Mouse (Mus musculus): Measurements from ENCODE around the gene Tmem107.

Tmem107 gene

DNA sequence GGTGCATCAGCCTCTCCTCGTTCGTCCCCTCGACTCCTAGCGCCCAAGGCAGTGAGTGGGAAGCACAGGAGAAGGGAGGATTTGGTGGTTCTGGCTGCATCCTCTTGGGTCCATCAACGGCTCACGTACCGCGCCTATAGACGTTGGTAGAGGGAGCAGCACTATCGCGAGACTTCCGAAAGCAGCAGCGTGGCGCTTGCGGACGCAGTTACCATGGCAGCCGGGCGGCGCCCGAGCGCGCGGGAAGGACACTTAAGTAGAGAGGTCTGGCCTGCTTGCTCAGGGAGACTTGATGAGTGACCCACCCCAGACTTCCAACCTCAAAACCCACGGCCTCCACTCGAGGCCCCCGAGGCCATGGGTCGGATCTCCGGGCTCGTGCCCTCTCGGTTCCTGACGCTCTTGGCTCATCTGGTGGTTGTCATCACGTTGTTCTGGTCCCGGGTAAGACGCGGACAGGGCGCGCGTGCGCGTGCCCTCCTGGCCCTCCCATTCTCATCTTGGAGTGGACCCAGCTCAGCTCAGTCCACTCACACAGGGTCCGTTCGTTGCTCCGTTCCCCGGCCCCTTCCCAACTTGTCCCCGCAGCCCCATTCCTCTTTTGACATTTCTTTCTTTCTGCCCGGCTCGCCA lies at the start of gene Tmem107:
Tmem107 (plus strand) TSS at position 217 of the 633 bp plus-strand sequence.
- DNase-seq = peak; percentile 93 to 95

DNA sequence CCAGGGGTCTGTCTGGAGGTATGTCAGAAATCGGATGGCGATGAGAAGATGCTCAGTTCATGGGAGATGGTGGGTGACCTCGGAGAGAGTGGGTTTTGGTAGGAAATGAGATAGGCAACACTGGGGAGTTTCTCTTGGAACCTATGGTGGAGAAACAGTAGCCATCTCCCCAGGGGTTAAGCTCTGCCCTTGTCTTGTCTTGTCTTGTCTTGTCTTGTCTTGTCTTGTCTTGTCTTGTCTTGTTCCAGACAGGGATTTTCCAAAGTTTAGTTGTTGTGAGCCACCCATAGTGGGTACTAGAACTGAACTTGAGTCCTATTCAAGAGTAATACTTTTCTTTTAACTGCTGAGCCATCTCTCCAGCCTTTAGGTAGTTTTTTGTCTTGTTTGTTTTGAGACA lies 44.0 kb upstream of the Tmem107 start:
- no peak for DNase-seq

DNA sequence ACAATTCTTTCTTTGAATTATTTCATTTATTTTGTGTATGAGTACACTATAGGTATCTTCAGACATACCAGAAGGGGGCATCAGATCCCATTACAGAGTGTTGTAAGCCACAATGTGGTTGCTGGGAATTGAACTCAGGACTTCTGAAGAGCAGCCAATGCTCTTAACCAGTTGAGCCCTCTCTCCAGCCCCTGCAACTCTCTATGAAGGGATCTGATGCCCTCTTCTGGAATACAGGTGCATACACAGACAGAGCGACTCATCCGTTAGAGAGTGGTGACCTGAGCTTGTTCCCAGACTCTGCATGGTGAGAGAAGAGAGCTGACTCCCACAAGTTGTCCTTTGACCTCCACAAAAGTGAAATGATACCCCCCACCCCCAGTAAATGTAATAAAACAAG lies 41.8 kb upstream of the Tmem107 start:
- no peak for DNase-seq

DNA sequence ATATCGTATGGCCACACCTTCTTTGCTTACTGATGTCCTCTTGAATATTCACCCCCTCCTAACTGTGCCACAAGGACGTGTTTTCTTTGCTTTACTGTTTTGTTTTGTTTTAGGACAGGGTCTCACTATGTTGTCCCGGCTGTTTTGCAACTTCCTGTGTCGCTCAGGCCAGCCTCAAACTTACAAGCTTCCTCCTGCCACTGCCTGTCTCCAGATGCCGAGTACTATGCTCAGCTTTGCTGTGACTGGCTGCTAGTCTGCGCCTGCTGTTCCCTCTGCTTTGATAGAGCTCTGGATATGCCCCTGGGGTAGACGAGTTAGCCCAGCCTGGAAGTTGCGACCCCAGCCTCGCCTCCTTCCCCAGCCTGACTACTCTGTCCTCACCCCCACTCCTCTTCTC lies 37.1 kb upstream of the Tmem107 start:
- no peak for DNase-seq

DNA sequence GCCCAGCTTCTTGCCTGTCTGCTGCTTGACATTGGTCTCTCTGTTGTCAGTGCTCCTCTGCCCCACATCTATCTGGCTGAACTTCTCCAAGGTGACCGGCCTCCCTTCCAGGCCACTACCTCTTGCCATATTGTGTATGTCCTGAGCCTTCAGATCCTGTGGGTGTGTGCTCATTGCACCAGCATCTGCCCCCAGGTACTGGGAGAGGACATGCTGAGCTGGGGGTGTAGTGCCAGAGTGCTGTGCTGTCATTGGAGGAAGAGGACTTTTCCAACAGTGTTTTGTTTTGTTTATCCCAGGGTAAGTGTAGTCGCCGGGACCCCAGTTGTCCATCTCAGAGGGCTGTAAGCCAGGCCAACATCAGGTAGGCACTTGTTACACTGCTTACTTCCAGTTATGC lies 36.0 kb upstream of the Tmem107 start:
- no peak for DNase-seq

DNA sequence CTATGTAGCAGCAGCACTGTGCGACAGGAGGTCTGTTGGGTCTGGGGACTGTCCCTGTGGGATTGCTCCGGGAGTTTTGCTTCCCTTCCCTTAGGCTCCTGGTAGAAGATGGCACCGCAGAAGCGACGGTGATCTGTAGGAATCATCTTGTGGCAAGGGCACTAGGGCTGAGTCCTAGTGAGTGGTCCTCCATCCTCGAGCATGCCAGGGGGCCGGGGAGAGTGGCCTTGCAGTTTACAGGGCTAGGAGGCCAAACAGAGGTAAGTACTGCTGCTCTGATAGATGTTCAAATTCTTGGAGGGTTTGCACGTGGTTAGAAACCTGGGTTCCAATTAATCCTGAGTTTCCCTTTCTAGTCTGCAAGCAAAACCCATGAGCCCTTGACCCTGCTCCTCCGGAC lies 35.2 kb upstream of the Tmem107 start:
- no peak for DNase-seq

DNA sequence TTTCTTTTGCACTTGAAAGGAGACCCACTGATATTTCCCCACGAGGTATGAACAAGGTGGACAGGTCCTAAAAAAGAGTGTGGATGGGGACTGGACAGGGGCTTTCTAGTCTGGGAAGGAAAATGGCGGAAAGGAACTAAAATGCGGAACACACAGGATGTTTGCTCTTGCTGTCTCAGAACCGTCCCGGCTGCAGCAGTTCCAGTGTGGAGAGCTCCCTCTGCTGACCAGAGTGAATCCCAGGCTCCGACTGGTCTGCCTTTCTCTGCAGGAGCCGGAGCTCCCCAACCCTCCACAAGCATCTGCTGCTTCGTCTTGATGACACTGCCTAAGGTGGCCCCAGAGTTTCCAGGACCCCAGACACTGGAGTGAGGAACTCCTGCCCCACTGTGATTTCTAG lies 34.8 kb upstream of the Tmem107 start:
- peak; percentile 91 to 92 for DNase-seq

DNA sequence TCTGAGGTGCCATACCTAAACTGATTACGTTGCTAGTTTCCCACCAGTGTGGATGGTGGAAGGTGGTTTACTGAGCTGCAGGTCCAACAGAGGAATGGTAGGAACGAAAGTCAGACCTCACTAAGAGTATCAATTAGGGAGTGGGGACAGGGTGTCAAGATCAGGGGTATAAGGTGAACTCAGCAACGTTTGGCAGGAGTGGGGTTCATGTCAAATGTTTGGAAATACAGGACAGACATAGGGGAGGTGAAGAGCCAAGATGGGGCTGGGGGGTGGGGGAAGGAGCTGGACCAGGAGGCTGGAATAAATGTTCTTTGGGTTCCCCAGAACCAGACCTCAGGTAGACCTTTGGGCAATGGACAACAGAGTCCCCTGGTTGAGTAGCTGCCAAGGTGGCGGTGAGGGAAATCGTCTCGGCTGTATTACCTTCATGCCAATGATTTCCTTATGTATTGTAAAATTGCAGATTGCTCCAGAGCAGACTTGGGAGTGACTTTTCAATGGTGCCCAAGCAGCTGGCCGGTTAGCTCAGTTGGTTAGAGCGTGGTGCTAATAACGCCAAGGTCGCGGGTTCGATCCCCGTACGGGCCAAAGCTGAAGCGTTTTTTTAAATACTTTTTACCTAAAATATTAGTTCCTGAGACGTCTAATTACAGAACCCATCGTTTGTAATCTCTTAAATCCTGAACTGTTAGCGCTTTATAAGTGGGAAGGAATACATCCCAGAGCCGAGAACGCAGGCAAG lies 33.9 kb upstream of the Tmem107 start:
- peak; percentile 87 to 95 for DNase-seq

DNA sequence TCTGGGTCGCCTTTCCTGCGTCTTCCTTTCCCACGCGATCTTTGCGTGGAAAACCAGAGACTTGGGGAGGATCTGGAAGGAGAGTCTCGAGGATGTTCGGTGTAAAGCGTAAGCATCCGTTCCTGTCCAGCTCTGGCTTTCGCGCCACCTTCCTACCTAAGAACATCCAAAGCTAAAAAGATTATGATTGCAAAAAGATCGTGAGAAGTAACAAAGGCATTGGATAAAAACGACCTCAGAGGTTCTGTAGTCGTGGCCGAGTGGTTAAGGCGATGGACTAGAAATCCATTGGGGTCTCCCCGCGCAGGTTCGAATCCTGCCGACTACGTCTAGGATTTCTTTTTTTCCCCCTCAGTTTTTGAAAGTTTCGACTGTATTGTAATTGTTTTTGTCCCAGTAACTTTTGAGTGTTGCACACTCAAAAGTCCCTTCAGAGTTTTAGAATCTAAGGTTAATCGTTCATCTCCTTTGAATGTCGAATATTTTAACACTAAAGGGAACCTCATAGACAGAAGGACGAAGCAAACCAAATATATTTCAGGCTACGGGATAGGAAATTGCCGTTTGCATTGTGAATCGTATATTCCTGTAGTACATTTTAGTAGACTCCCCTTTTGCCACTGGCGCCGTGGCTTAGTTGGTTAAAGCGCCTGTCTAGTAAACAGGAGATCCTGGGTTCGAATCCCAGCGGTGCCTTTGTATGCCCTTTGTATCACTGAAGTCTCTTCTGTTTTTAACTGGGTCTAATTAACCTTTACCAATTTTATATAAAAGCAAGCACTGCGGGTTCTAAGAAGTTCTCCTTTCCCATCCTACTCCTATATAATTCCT lies 33.2 kb upstream of the Tmem107 start:
- DNase-seq = peak; percentile 83 to 92

DNA sequence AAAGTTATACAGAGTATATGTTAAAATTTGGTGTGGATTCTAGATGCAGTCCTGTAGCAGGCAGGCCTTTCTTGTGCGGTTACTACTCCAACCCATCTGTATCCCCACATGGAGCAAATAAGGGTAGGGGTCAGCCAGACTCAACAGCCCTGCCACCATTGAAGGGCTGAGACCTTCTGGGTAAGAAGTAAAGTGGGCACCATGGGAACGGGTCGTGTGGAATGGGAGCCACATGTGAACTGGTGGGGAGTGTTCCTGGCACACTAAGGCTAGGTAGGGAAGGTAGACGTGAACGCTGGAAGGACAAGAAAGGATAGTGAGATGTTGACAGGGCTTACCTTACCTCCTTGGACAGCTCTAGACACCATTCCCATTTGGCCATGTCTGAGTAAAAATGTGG lies 32.4 kb upstream of the Tmem107 start:
- no peak for DNase-seq

DNA sequence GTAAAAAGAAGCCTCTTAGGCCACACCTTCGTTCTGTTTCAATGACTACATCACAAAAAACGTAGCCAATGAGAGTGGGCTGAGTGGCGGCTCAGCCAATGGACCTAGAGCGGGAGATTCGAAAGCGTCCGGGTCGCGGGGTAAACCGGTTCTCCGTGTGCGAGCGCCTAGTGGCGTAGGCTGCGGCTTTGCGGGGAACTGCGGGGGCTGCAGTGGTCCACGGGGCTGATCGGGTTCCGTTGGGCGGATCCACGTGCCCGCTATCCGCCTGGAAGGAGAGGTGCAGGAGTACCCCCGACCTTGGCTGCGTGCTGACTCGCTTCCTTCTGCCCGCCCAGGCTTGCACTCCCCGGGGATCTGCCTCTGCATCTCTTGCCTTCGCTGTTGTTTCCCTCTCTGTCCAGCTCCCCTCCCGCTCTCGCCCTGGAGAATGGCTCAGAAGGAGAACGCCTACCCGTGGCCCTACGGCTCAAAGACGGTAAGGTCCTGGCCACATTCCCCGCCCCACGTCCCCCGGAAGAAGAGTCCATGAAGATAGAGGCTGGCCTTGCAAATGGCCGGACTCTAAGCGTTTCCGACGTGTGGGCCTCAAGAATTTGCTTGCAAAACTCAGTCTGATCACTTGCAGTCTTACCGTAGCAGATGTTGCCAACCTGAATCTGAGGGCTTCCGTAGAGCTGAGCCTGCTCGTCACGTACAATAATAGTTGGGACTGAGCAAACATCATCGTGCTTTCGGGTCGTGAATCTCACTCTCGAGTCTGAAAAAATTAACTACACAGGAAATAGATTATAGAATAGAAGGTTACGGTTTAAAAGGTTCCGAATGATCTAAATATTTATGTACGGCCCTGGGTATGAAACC lies 24.8 kb upstream of the Tmem107 start, which contains the start of gene Aurkb:
Aurkb (plus strand) TSS at position 117 of the 864 bp plus-strand sequence.
- peak; percentile 71 to 78 for DNase-seq

DNA sequence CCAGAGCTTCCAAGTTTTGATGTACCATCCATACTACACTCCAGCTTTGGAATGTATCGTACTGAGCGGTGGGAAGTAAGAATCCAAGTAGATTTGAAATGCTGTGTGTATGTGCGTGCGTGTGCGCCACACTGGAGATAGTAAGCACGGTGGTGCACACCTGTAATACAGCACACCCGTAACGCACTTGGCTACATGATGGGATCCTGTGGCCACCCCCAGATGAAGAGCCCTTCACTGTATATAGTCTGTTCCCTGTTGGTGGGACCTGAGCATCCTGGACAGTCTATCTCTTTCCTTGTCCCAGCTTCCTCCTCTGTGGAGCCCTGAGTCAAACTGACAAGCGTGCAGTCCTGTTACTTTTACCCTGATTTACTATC lies 24.2 kb upstream of the Tmem107 start:
- DNase-seq = no peak

DNA sequence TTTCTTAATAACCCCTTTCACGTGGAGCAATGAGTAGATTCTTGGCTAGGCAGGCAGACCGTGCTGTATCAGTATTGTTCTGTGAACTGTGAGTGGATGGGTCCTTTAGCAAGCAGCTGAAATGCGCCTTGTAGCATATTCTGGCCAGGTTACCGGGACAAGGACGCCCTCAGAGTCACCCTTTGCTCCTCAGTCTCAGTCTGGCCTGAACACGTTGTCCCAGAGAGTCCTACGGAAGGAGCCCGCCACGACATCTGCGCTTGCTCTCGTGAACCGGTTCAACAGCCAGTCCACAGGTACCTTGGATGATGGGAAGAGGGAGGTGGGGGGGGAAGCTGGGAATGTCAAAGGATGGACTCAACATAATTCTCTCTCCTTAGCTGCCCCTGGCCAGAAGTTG lies 23.0 kb upstream of the Tmem107 start:
- no peak for DNase-seq

DNA sequence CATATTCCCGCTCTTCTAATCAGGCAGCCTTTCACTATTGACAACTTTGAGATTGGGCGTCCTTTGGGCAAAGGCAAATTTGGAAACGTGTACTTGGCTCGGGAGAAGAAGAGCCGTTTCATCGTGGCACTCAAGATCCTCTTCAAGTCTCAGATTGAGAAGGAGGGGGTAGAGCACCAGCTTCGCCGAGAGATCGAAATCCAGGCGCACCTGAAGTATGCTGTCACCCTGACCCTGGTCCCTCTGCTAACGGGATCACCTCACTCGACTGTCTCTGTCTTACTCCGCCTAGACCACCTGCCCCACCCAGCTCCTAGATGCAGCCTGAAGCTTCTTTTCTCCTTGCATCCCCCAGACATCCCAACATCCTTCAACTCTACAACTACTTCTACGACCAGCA lies 22.5 kb upstream of the Tmem107 start:
- no peak for DNase-seq

DNA sequence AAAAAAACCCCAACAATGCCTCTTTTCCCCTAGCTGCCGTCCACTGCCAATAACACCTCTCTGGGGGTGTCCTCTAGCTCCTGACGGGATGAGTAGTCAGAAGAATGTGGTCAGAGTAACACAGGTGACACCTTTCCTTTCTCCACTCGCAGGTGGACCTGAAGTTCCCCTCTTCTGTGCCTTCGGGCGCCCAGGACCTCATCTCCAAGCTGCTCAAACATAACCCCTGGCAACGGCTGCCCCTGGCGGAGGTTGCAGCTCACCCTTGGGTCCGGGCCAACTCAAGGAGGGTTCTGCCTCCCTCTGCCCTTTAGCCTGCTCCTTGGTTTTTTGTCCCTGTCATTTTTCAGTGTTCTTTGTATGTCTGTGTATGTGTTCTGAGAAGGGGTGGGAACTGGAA lies 19.9 kb upstream of the Tmem107 start:
- no peak for DNase-seq

DNA sequence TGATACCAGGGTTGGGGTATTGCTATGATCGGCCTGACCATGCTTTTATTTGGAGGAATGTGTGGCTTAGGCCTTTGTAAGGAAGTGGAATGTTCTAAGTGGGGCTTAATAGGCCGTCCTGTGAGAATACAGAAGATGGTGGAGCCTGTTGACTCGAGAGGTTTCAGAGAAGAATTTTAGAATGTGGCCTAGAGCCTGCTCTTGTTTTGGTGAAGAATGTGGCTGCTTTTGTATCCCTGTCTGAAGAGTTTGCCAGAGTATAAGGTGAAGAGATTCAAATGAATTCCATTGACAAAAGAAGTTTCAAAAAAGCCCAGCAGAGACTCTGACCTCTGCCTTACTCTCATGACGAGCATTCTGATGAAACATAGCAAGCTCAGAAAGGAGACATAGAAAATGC lies 18.8 kb upstream of the Tmem107 start:
- DNase-seq = no peak

DNA sequence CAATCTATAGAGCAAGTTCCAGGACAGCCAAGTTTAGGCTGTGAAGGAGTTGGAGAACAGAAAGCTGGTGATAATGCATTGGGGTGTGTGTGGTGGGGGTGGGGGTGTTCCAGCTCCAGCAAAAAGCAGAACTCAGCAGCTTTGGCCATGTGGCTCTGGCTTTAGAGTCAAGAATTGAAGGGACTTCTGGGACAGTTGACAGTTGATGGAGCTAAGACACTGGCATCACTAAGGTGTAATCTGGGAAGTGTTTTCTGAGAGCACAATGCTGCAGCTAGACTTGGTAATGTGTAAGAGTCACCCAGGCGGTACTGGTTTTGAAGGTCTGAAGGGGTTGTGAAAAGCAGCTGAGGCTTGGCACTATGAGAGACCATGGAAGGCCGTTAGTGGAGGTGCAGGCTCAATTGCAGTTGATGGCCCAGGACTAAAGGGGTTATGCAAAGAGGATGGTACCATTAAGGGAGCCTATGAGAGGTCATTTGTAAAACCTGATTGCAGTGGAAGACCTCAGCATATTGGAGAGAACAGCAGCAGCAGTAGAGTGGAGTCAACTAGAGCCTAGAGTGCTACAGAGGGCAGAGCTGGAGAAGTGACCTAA lies 17.7 kb upstream of the Tmem107 start:
- DNase-seq = no peak

DNA sequence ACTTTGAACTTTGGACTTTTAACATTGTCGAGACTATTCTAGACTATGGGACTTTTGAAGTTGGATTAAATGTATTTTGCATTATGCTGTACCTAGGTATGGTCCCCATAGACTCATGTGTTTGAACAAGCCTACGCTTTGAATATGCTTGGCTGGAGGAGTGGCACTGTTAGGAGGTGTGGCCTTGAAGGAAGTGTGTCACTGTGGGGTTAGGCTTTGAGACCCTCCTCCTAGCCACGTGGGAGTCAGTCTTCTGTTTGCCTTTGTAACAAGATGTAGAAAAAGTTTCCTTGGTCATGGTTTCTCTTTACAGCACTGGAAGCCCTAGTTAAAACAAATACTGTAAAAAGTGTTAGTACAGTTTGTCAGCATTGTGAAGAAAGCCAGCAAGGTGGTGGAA lies 16.8 kb upstream of the Tmem107 start:
- no peak for DNase-seq

DNA sequence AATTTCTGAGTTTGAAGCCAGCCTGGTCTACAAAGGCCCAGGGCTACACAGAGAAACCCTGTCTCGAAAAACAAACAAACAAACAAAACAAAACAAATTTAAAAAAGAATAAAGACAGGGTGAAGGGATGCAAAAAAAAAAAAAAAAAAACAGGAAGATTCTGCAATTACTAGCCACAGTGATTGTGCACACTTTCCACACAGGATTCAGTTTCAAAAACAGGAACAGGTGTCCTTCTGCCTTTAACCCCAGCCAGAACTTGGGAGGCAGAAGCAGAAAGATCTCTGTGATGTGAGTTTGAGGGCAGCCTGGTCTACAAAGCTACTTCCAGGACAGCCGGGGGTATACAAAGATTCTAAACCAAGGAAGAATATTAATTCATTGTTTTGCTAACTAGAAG lies 12.3 kb upstream of the Tmem107 start:
- DNase-seq = no peak

DNA sequence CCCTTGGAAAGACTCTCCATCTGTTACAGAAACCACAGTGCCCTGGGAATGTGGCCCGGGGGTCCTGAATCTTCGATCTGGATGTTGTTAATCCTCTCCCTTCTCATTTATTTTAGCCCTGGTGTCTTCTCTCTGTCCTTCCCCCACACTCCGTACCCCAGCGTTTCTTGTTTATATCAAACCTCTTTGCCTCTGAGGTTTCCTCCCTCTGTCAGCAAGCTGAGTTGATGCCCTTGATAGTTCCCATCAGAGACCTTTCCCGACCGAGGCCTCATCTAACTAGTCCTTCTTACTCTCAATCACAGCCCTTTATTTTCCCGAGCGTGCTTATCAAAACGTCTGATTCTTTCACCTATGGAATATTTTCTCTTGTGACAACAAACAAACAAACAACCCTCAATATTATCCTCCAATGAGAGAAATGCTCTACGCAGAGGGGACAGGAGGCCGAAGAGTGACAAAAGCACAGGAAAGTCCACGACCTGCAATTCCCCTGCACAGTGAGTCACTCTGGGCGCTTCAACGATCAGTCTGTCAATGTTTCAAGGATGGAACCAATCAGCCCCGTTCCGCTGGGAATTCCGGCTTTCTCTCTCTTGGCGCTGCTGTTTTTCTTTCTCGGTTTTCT lies 11.8 kb upstream of the Tmem107 start:
- DNase-seq = no peak

DNA sequence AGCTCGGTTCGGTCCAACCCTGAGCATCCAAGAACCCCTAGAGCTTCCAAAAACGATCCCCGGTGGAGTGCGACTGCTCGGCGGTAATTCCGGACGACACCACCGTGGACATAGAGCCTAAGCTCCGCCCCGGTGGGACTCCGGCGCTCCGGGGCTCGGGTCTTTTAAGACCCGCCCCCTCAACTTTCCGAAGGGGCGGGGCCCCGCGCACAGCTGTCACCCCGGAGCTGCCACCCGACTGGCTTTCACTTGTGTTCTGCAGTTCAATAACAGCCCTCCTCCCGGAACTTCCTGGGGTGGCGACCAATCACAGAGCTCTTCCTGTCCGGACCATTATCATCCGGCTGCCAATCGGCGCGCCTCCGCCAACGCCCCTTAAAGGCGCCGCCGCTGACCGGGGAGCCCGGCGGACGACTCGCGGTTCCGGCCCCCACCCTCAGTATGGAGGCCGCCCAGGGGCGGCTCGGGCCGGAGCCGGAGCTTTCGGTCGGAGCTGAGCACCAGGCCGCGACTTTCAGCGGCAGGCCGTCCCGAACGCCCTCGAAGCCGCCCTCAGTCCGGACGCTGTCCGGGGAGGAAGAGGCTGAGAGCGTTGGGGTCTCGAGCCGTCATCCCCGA lies 11.1 kb upstream of the Tmem107 start, which contains the start of gene Borcs6:
Borcs6 (plus strand) TSS at position 361 of the 618 bp plus-strand sequence.
- DNase-seq = peak; percentile 96 to 98
